Mouse (Mus musculus): ENCODE measurements around the gene Bend4.

Bend4 gene

GRCm38 (mm10) chr5:67427443-67428360, at the start of gene Bend4:
Gene Bend4, minus strand, starts transcription at chr5:67428310.
- DNase-seq (ENCODE audit: low read depth, low spot score) = peak; percentile 85

- peak; percentile 26 for DNase-seq (ENCODE audit: low read depth, low spot score)
Measured at GRCm38 (mm10) chr5:67473723-67474122, 45.6 kb upstream of the Bend4 start.

GRCm38 (mm10) chr5:67473094-67473493, 45.0 kb upstream of the Bend4 start:
- peak; percentile 6 for DNase-seq (ENCODE audit: low read depth, low spot score)

- DNase-seq (ENCODE audit: low read depth, low spot score) = peak; percentile 23
Measured at GRCm38 (mm10) chr5:67466866-67467530, 38.9 kb upstream of the Bend4 start.

- no peak for DNase-seq (ENCODE audit: low read depth, low spot score)
Measured at GRCm38 (mm10) chr5:67464899-67465298, 36.8 kb upstream of the Bend4 start.

- DNase-seq (ENCODE audit: low read depth, low spot score) = no peak
Measured at GRCm38 (mm10) chr5:67463636-67464035, 35.5 kb upstream of the Bend4 start.

- DNase-seq (ENCODE audit: low read depth, low spot score) = no peak
Measured at GRCm38 (mm10) chr5:67462331-67462730, 34.2 kb upstream of the Bend4 start.

- DNase-seq (ENCODE audit: low read depth, low spot score) = no peak
Measured at GRCm38 (mm10) chr5:67456841-67457240, 28.7 kb upstream of the Bend4 start.

GRCm38 (mm10) chr5:67454282-67454681, 26.2 kb upstream of the Bend4 start:
- DNase-seq (ENCODE audit: low read depth, low spot score) = no peak

GRCm38 (mm10) chr5:67449957-67450630, 22.0 kb upstream of the Bend4 start:
- DNase-seq (ENCODE audit: low read depth, low spot score) = no peak

GRCm38 (mm10) chr5:67446526-67446925, 18.4 kb upstream of the Bend4 start:
- peak; percentile 49 for DNase-seq (ENCODE audit: low read depth, low spot score)

- no peak for DNase-seq (ENCODE audit: low read depth, low spot score)
Measured at GRCm38 (mm10) chr5:67444217-67445050, 16.3 kb upstream of the Bend4 start.

- no peak for DNase-seq (ENCODE audit: low read depth, low spot score)
Measured at GRCm38 (mm10) chr5:67442813-67443450, 14.8 kb upstream of the Bend4 start.

GRCm38 (mm10) chr5:67440563-67440962, 12.5 kb upstream of the Bend4 start:
- peak; percentile 57 for DNase-seq (ENCODE audit: low read depth, low spot score)

GRCm38 (mm10) chr5:67437403-67437802, 9.3 kb upstream of the Bend4 start:
- DNase-seq (ENCODE audit: low read depth, low spot score) = no peak

- DNase-seq (ENCODE audit: low read depth, low spot score) = peak; percentile 20
Measured at GRCm38 (mm10) chr5:67426478-67427442, 1.4 kb downstream of the Bend4 start.

- DNase-seq (ENCODE audit: low read depth, low spot score) = no peak
Measured at GRCm38 (mm10) chr5:67426011-67426410, 2.1 kb downstream of the Bend4 start.

- no peak for DNase-seq (ENCODE audit: low read depth, low spot score)
Measured at GRCm38 (mm10) chr5:67424636-67425035, 3.5 kb downstream of the Bend4 start.

GRCm38 (mm10) chr5:67423963-67424362, 4.1 kb downstream of the Bend4 start:
- no peak for DNase-seq (ENCODE audit: low read depth, low spot score)

- DNase-seq (ENCODE audit: low read depth, low spot score) = no peak
Measured at GRCm38 (mm10) chr5:67423326-67423725, 4.8 kb downstream of the Bend4 start.

Measured in brain, adult 2 months (tissue).